Mouse (Mus musculus) erythroblast, embryonic 14.5 days (primary cell): ENCODE data around the gene Synj1.

Source experiments
- GATA1 ChIP-seq: IDR thresholded peaks from 2 replicates; pipeline ENCODE4 v1.6.1; 2012; ENCODE audit warnings: low read length, inconsistent platforms, mixed read lengths
- TAL1 ChIP-seq: IDR thresholded peaks from 3 replicates; pipeline ENCODE4 v1.6.1; 2012; ENCODE audit warnings: low read length, inconsistent platforms, mixed read lengths

- TF ChIP-seq TAL1 (no peak), GATA1 (no peak)
These were observed 42.5 kb upstream of the Synj1 start for GRCm38 (mm10) chr16:91053599-91053998.
